ENCODE assay signal across 7 mouse cellular contexts in genomic region chr14:100286586-100287241, GRCm38 (mm10). TPM values are rescaled to one million over a fixed set of nuclear protein-coding genes. Genes with fewer than 3 reads are reported as not detected.
A peak's percentile ranks its signal among the peaks of the same experiment; 100 is the strongest.
DNase-seq lines count a peak whose midpoint lies in the region; ATAC-seq and TF ChIP-seq lines count a peak whose summit lies in the region.

No protein-coding gene starts in this region.

- no peak for TF ChIP-seq CTCF in ES-Bruce4 (IDR thresholded peaks at IDR 0.05; ENCODE audit: low read depth, low read length)
- TF ChIP-seq CTCF in stomach, postnatal 0 days (IDR thresholded peaks at IDR 0.05; ENCODE audit: low read depth), result no peak

- no peak for ATAC-seq in forebrain, embryonic 14.5 days
- no peak for ATAC-seq in hindbrain, embryonic 16.5 days
- no peak for ATAC-seq in lung, embryonic 16.5 days (ENCODE audit: low read depth)
- ATAC-seq in stomach, postnatal 0 days (ENCODE audit: low FRiP score, low TSS enrichment), result no peak

- TF ChIP-seq POLR2A in ES-Bruce4 (IDR thresholded peaks at IDR 0.05; ENCODE audit: insufficient read depth, low read length), result no peak

- peak overlapping the region; percentile 79 for H3K4me3 ChIP-seq in ES-Bruce4 (ENCODE audit: low read depth, low read length)
- peak overlapping the region; percentile 59 for H3K4me3 ChIP-seq in forebrain, embryonic 14.5 days (ENCODE audit: low read depth, low read length)
- peak overlapping the region; percentile 52 for H3K4me3 ChIP-seq in hindbrain, embryonic 16.5 days (ENCODE audit: low read length)
- H3K4me3 ChIP-seq in lung, embryonic 16.5 days (ENCODE audit: low read length), result peak overlapping the region; percentile 73
- H3K4me3 ChIP-seq in stomach, postnatal 0 days (ENCODE audit: low read depth, low read length), result peak overlapping the region; percentile 65

- no peaks in the 10 kb centered on the region for H3K36me3 ChIP-seq in ES-Bruce4 (ENCODE audit: control insufficient read depth, insufficient read depth, low read length, poor library complexity, severe bottlenecking)
- H3K36me3 ChIP-seq in forebrain, embryonic 14.5 days (ENCODE audit: control insufficient read depth, insufficient read depth, low read length), result no peaks in the 10 kb centered on the region
- H3K36me3 ChIP-seq in hindbrain, embryonic 16.5 days (ENCODE audit: control insufficient read depth, insufficient read depth, low read length), result no peaks in the 10 kb centered on the region
- no peaks in the 10 kb centered on the region for H3K36me3 ChIP-seq in lung, embryonic 16.5 days (ENCODE audit: control insufficient read depth, insufficient read depth, low read length)
- H3K36me3 ChIP-seq in stomach, postnatal 0 days (ENCODE audit: control insufficient read depth, insufficient read depth, low read length), result no peaks in the 10 kb centered on the region

- peak overlapping the region; percentile 94 for H3K4me2 ChIP-seq in forebrain, embryonic 14.5 days (ENCODE audit: low read length)
- peak overlapping the region; percentile 98 for H3K4me2 ChIP-seq in hindbrain, embryonic 16.5 days (ENCODE audit: low read length)
- peak overlapping the region; percentile 96 for H3K4me2 ChIP-seq in lung, embryonic 16.5 days (ENCODE audit: low read depth, low read length)
- peak overlapping the region; percentile 99 for H3K4me2 ChIP-seq in stomach, postnatal 0 days (replicated peaks; ENCODE audit: low read depth)

- no peaks in the 10 kb centered on the region for H3K27me3 ChIP-seq in ES-Bruce4 (ENCODE audit: control insufficient read depth, insufficient read depth, low read length, poor library complexity, severe bottlenecking)
- H3K27me3 ChIP-seq in forebrain, embryonic 14.5 days (replicated peaks; ENCODE audit: control insufficient read depth, insufficient read depth, low read length), result no peaks in the 10 kb centered on the region
- H3K27me3 ChIP-seq in hindbrain, embryonic 16.5 days (replicated peaks; ENCODE audit: control insufficient read depth, insufficient read depth, low read length), result no peaks in the 10 kb centered on the region
- no peaks in the 10 kb centered on the region for H3K27me3 ChIP-seq in lung, embryonic 16.5 days (ENCODE audit: control insufficient read depth, insufficient read depth, low read depth, low read length)
- no peaks in the 10 kb centered on the region for H3K27me3 ChIP-seq in stomach, postnatal 0 days (ENCODE audit: control insufficient read depth, insufficient read depth, low read length)

- H3K9me3 ChIP-seq in ES-Bruce4 (replicated peaks; ENCODE audit: control insufficient read depth, insufficient read depth, low read length, poor library complexity, severe bottlenecking), result no peaks in the 10 kb centered on the region
- H3K9me3 ChIP-seq in forebrain, embryonic 14.5 days (replicated peaks; ENCODE audit: control insufficient read depth, low read length), result no peaks in the 10 kb centered on the region
- no peaks in the 10 kb centered on the region for H3K9me3 ChIP-seq in hindbrain, embryonic 16.5 days (ENCODE audit: control insufficient read depth, low read length)
- H3K9me3 ChIP-seq in lung, embryonic 16.5 days (ENCODE audit: control insufficient read depth, low read length), result no peaks in the 10 kb centered on the region
- H3K9me3 ChIP-seq in stomach, postnatal 0 days (ENCODE audit: control insufficient read depth, low read length), result no peaks in the 10 kb centered on the region

- WGBS in forebrain, embryonic 14.5 days, result 6% methylated on average over 19 of the region's 19 CpGs
- 6% methylated on average over 19 of the region's 19 CpGs for WGBS in hindbrain, embryonic 16.5 days
- 7% methylated on average over 19 of the region's 19 CpGs for WGBS in lung, embryonic 16.5 days
- 8% methylated on average over 19 of the region's 19 CpGs for WGBS in stomach, postnatal 0 days

- H3K9ac ChIP-seq in ES-Bruce4 (ENCODE audit: low read depth, poor library complexity, severe bottlenecking), result peak overlapping the region; percentile 84
- H3K9ac ChIP-seq in forebrain, embryonic 14.5 days (ENCODE audit: low read length), result peak overlapping the region; percentile 88
- peak overlapping the region; percentile 88 for H3K9ac ChIP-seq in hindbrain, embryonic 16.5 days (ENCODE audit: low read depth, low read length)
- peak overlapping the region; percentile 73 for H3K9ac ChIP-seq in lung, embryonic 16.5 days (ENCODE audit: low read length)
- peak overlapping the region; percentile 63 for H3K9ac ChIP-seq in stomach, postnatal 0 days (ENCODE audit: low read length)

- H3K4me1 ChIP-seq in ES-Bruce4 (ENCODE audit: control insufficient read depth, insufficient read depth, low read length), result no peaks in the 10 kb centered on the region
- peaks cover 17% of the 10 kb centered on the region; the same call in 1 of the 2 replicates for H3K4me1 ChIP-seq in forebrain, embryonic 14.5 days (ENCODE audit: control insufficient read depth, insufficient read depth, low read length)
- H3K4me1 ChIP-seq in hindbrain, embryonic 16.5 days (ENCODE audit: control insufficient read depth, insufficient read depth, low read depth, low read length), result peaks cover 6% of the 10 kb centered on the region
- peaks cover 9% of the 10 kb centered on the region for H3K4me1 ChIP-seq in lung, embryonic 16.5 days (replicated peaks; ENCODE audit: control insufficient read depth, insufficient read depth, low read length)
- H3K4me1 ChIP-seq in stomach, postnatal 0 days (replicated peaks; ENCODE audit: control insufficient read depth, insufficient read depth), result no peaks in the 10 kb centered on the region

- H3K27ac ChIP-seq in ES-Bruce4 (ENCODE audit: insufficient read depth, low read length), result peak overlapping the region; percentile 93
- peak overlapping the region; percentile 98 for H3K27ac ChIP-seq in forebrain, embryonic 14.5 days (ENCODE audit: low read depth, low read length)
- peak overlapping the region; percentile 97 for H3K27ac ChIP-seq in hindbrain, embryonic 16.5 days (ENCODE audit: low read depth, low read length)
- peak overlapping the region; percentile 94 for H3K27ac ChIP-seq in lung, embryonic 16.5 days (ENCODE audit: low read length)
- peak overlapping the region; percentile 84; the same call in 1 of the 2 replicates for H3K27ac ChIP-seq in stomach, postnatal 0 days (replicated peaks)

- no peak for TF ChIP-seq EP300 in ES-Bruce4 (IDR thresholded peaks at IDR 0.05; ENCODE audit: insufficient read depth, low read depth, low read length)
- no peak for TF ChIP-seq EP300 in stomach, postnatal 0 days (optimal IDR thresholded peaks at IDR 0.05)

- DNase-seq in brain, adult 2 months (ENCODE audit: low read depth, low spot score), result peak; percentile 58
- DNase-seq in forebrain, embryonic 14.5 days (ENCODE audit: low spot score), result peak; percentile 51
- DNase-seq in stomach, postnatal 0 days (ENCODE audit: low spot score), result no peak
- DNase-seq in thymus, postnatal 36 days, result no peak

RNA-seq across cellular contexts. Expression of gene Klf12, which starts 2.2 kb away (rescaled TPM):
- 5.9 and 8.2 TPM in 2 replicates for polyA plus RNA-seq in ES-Bruce4 (2011; ENCODE audit: insufficient read depth, insufficient read length, low read depth, missing spikeins)
- polyA plus RNA-seq in forebrain, embryonic 14.5 days (2014; fragmentation: Nextera tagmentation; extraction: Ambion mirVana), result 16.3 and 25.0 TPM in 2 replicates
- 39.9 and 49.8 TPM in 2 replicates for polyA plus RNA-seq in hindbrain, embryonic 16.5 days (2015; fragmentation: Nextera tagmentation; extraction: Ambion mirVana)
- polyA plus RNA-seq in lung, embryonic 16.5 days (2015; fragmentation: Nextera tagmentation; extraction: Ambion mirVana), result 10.3 and 10.8 TPM in 2 replicates
- 3.8 and 4.2 TPM in 2 replicates for polyA plus RNA-seq in stomach, postnatal 0 days (2015; fragmentation: Nextera tagmentation; extraction: Ambion mirVana)

Comparison
In these comparisons a context has a peak if more than half of its experiments do, and no peak if none do; other contexts are left out.
1. DNase-seq: peak in brain, adult 2 months (single experiment) and forebrain, embryonic 14.5 days (single experiment); none in stomach, postnatal 0 days (single experiment) and thymus, postnatal 36 days (0 of 2).
2. Peak in every context shown above with its lines, with median percentiles within 50 percentile points of each other: H3K27ac ChIP-seq, H3K4me3 ChIP-seq, H3K9ac ChIP-seq and H3K4me2 ChIP-seq.